Mouse (Mus musculus) T-helper 17 cell (primary cell): ENCODE measurements around the gene Skida1.

Experiments
- in situ Hi-C, 2 experiments: fragments of 300-600 bp; cut with MboI, MseI; formaldehyde crosslinking; loops; 1 replicate in 1 of 2; 2 replicates in 1 of 2; pipeline ENCODE4 v1.15.1; 2025; ENCODE audit warnings: high pct_unique_total_duplicates in 2 of 2

Gene Skida1

GRCm38 (mm10) chr2:18026116-18026947 lies 22.5 kb downstream of the Skida1 start:
- in situ Hi-C loops = loop anchor here (5.0 kb wide), 2 partner anchors 41 to 576 kb away; no protein-coding TSS in a partner anchor

GRCm38 (mm10) chr2:18025781-18026115 lies 23.1 kb downstream of the Skida1 start:
- in situ Hi-C loops = loop anchor here (5.0 kb wide), 2 partner anchors 42 to 577 kb away; no protein-coding TSS in a partner anchor

- in situ Hi-C loops = loop anchor here (5.0 kb wide), 2 partner anchors 42 to 577 kb away; no protein-coding TSS in a partner anchor
Observed at GRCm38 (mm10) chr2:18025116-18025515, 23.7 kb downstream of the Skida1 start.

GRCm38 (mm10) chr2:18022886-18023285 lies 26.0 kb downstream of the Skida1 start:
- in situ Hi-C loops = no loop called here

- in situ Hi-C loops = no loop called here
Observed at GRCm38 (mm10) chr2:18019122-18019521, 29.7 kb downstream of the Skida1 start.

- in situ Hi-C loops = no loop called here
Observed at GRCm38 (mm10) chr2:18017321-18017720, 31.5 kb downstream of the Skida1 start.

GRCm38 (mm10) chr2:18016639-18017038 lies 32.2 kb downstream of the Skida1 start:
- in situ Hi-C loops = no loop called here

- in situ Hi-C loops = no loop called here
Observed at GRCm38 (mm10) chr2:18015581-18015980, 33.3 kb downstream of the Skida1 start.

- in situ Hi-C loops = loop anchor here in 1 of 2 experiments (5.0 kb wide), 1 partner anchor 94 kb away; no protein-coding TSS in a partner anchor
Observed at GRCm38 (mm10) chr2:18012866-18013265, 36.0 kb downstream of the Skida1 start.

- in situ Hi-C loops = loop anchor here in 1 of 2 experiments (5.0 kb wide), 1 partner anchor 96 kb away; no protein-coding TSS in a partner anchor
Observed at GRCm38 (mm10) chr2:18011226-18011625, 37.6 kb downstream of the Skida1 start.

GRCm38 (mm10) chr2:18005137-18005536 lies 43.7 kb downstream of the Skida1 start:
- in situ Hi-C loops = no loop called here

GRCm38 (mm10) chr2:18004286-18004685 lies 44.6 kb downstream of the Skida1 start:
- in situ Hi-C loops = no loop called here

GRCm38 (mm10) chr2:18002306-18002705 lies 46.5 kb downstream of the Skida1 start:
- in situ Hi-C loops = no loop called here

GRCm38 (mm10) chr2:17996858-17997257 lies 52.0 kb downstream of the Skida1 start, which contains the start of gene H2al2a:
Gene H2al2a (minus strand): TSS chr2:17996958.
- in situ Hi-C loops = loop anchor here in 1 of 2 experiments (10.0 kb wide), 1 partner anchor 542 kb away; no protein-coding TSS in a partner anchor
